Mouse (Mus musculus): ENCODE results near the gene Ceacam9.

Ceacam9 gene

DNA sequence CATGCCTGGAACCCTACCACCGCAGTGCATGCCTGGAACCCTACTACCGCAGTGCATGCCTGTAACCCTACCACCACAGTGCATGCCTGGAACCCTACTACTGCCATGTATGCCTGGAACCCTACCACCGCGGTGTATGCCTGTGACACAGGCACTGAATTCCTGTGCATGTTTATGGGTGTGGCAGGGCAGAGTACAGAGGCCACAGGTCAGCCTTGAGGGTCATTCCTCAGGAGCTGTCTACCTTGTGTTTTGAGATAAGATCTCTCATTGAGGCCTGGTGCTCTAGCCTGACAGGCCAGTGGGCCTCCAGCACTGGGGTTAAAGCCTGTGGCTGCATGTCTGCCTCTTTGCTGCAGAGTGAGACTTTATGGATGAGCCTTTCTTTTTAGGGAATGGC, 23.6 kb downstream of the Ceacam9 start:
- DNase-seq = no peak

DNA sequence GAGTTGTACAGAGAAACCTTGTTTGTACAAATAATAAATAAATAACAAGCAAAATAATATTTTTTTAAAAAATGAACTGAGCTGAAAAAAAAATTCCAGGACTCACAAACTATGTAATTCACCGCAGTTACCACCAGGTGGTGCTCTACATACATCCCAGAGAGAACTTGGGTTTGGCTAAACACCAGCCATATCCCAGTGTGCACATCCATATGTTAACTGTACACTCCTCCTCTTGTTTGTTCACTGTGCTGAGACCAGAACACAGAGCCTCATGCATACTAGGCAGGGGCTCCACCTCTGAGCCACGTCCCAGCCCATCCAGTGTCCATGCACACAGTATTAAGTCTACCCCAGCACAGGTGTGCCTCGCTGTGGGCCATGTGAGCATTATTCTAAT, 24.4 kb downstream of the Ceacam9 start:
- DNase-seq = peak; percentile 70

DNA sequence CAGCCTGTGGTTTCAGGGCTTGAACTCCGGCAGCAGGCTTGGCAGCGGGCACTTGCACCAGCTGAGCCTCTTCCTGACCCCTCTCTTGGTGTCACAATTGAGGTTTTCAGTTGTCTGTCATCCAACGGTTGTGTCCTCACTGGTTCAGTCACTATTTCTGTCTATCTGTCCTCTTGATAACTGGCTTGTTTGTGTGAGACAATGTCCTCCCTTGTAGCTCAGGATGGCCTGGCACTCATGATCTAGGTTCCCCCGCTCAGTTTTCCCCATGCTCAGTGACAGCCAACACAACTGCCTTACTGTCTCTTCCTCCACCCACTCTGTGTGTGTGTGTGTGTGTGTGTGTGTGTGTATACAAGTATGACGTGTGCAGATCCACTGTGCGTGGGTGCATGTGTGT, 25.9 kb downstream of the Ceacam9 start:
- no peak for DNase-seq

DNA sequence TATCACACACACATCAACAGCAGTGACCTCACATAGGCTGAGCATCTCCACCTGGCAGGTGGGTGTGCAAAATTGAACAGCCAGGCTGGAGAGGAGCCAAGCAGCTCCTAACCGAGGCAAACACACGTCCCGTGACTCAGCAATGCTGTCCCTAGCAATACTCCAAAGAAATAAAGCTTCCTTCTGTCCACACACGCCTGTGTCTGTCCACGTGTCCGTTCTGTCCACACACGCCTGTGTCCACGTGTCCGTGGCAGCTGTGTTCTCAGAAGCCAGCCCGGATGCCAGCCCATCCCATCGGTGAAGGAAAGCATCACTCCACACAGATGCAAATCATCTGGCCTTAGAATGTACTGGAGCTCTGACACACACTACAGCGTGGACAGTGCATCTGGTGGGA, 30.3 kb downstream of the Ceacam9 start:
- no peak for DNase-seq

- peak; percentile 67 for DNase-seq
Observed at GRCm38 (mm10) chr7:16755362-16756017, 33.8 kb downstream of the Ceacam9 start.

DNA sequence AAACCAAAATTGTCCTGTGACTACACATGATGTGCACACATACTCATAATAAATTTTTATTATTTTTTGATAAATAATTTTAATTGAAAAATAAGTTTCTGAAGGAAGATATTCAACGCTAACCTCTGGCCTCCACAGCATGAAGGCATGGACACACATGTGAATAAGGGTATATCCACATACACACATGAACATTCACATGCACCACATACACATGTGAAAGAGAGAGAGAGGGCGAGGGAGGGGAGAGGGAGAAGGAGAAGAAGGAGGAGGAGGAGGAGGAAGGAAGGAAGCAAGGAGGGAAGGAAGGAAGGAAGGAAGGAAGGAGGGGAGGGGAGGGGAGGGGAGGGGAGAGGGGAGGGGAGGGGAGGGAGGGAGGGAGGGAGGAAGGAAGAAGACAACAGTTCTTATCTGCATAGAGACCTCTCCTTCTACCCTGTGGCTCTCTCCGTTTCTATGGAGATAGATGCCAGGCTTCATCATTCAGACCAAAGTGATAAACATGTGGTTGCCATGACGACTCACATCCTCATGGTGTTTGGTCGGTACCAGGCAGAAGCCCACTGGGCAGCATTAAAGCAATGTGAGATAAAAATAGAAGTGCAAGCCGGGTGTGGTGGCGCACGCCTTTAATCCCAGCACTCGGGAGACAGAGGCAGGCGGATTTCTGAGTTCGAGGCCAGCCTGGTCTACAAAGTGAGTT, 37.3 kb downstream of the Ceacam9 start:
- no peak for DNase-seq

DNA sequence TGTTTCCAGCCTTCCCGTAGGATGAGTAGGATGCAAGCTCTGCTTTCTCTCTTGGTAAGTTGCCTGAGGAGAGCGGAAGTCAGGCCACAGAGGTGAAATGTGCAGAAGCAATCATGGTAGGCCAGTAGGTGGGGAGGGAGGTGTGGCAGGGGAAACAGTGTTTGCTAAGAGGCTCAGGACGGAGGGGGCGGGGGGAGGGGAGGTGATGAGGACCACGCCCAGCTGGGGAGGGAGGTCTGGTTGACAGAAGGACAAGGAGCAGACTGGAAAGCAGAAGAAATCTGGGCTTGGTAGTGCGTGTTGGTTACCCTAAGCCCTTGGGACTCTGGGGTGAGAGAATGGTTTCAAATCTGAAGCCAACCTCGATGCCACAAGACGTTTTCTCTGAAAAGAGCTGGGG, 38.6 kb downstream of the Ceacam9 start:
- peak; percentile 67 for DNase-seq

GRCm38 (mm10) chr7:16761005-16761481, 39.3 kb downstream of the Ceacam9 start:
- peak; percentile 84 for DNase-seq

GRCm38 (mm10) chr7:16761630-16762029, 39.9 kb downstream of the Ceacam9 start:
- no peak for DNase-seq

DNA sequence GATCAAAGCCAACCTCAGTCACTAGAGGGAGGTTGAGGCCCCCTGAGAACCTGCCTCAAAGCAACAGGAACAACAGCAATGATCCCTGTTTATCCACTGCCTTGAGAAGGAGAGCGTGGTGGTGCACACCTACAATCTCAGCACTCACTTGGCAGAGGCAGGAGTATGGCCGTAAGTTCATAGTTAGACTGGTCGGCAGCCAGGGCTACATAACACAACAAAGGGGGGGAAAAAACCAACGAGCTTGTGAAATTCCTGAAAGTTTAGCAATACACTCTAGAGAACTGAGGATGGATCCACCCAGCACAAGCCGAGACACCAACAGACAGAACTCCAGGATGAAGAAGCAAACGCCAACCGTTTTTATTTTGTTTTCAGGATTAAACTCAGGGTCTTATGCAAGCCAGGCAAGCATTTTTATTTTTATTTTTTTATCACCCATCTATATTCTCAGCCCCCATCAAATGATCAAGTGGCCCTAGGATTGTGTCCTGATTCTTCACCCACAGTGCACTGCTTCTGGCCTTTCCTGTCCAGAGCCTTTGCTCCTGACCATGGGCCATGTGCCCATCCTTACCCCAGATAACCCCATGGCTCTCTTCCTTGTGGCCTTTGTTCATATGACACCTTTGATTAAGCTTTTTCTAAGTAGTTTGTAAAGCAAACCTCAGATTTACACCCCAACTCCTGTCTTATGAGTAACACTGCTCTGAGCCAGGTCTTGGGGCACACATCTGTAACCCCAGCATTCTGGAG, 41.9 kb downstream of the Ceacam9 start:
- DNase-seq = no peak

- no peak for DNase-seq
Observed at GRCm38 (mm10) chr7:16766443-16766842, 44.7 kb downstream of the Ceacam9 start.

Measured in kidney, postnatal 14 days (tissue).